Mouse (Mus musculus): Measurements from ENCODE around the gene Akap2. TPM values are rescaled to one million over a fixed set of nuclear protein-coding genes. Genes with fewer than 3 reads are reported as not detected.

Akap2 gene
- total and polyA plus RNA-seq, 3 experiments, result 1.7 to 7.2 TPM; not detected in 1

DNA sequence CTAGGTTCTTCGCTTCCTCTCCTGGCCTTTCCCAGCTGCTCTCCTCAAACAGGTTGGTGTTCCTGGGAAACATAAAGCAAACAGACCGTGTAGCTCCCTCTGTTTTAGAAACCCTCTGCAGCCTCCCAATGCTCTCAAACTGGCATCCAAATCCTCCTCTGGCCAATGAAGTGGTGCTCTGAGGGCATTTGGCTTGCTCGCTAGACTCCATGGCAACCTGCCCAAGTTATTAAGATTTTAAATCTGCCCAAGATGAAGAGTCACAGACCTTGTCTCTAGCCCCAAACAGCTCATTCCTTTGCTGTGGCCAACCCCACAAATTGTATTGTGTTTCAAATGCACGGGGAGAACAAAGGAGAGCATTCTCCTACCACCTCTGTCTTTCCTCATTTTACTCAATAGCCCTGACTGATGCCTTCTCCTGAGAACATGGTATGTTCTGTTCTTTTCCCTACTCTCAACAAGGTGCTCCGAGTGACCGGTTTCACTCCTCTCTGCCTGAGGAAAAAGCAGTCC, 207.2 kb downstream of the Akap2 start:
- Histone ChIP-seq H3K9ac (ENCODE audit: control insufficient read depth, low read depth, low read length, poor library complexity, severe bottlenecking) (no peak overlapping the region), H3K4me1 (ENCODE audit: control insufficient read depth in 1 of 2, insufficient read depth in 2 of 2, low read length in 2 of 2) (peaks cover 1 to 11% of the 10 kb centered on the region in 2 experiments; a peak in 3 of 4 replicates), H3K9me3 (replicated peaks; ENCODE audit: insufficient read depth, low read length) (no peaks in the 10 kb centered on the region), H3K27ac (ENCODE audit: control insufficient read depth, low read depth, low read length) (no peak overlapping the region), H3K36me3 (ENCODE audit: control insufficient read depth in 1 of 2, insufficient read depth in 2 of 2, low read length in 2 of 2) (peaks cover 0 to 15% of the 10 kb centered on the region in 2 experiments; a peak in 2 of 4 replicates), H3K27me3 (ENCODE audit: control insufficient read depth in 1 of 2, insufficient read depth in 2 of 2, low read length in 2 of 2) (no peaks in the 10 kb centered on the region; a peak in 1 of 4 replicates), H3K4me3 (ENCODE audit: control insufficient read depth in 1 of 2, insufficient read depth in 1 of 2, low read depth in 2 of 2, low read length in 2 of 2) (no peak overlapping the region), H3K79me2 (ENCODE audit: control insufficient read depth, insufficient read depth, low read length, poor library complexity) (no peaks in the 10 kb centered on the region)
- no peak for DNase-seq (ENCODE audit: low read depth, low spot score)
- TF ChIP-seq MXI1 (IDR thresholded peaks at IDR 0.05; ENCODE audit: low read depth, low read length) (no peak), JUND (IDR thresholded peaks at IDR 0.05; ENCODE audit: low read depth, low read length) (no peak), POLR2AphosphoS2 (IDR thresholded peaks at IDR 0.05; ENCODE audit: low read length) (no peak), TBP (IDR thresholded peaks at IDR 0.05; ENCODE audit: low read depth, low read length) (no peak), POLR2AphosphoS5 (IDR thresholded peaks at IDR 0.05; ENCODE audit: borderline replicate concordance, low read depth, low read length) (no peak), CTCF (IDR thresholded peaks at IDR 0.05 in 2 of 3, conservative IDR thresholded peaks at IDR 0.05 in 1 of 3; ENCODE audit: control insufficient read depth in 1 of 3, insufficient read depth in 1 of 3, low read depth in 2 of 3, low read length in 3 of 3, poor library complexity in 1 of 3, severe bottlenecking in 1 of 3) (no peak), ZMIZ1 (IDR thresholded peaks at IDR 0.05; ENCODE audit: low read depth, low read length) (no peak), SMC3 (IDR thresholded peaks at IDR 0.05; ENCODE audit: low read depth, low read length) (no peak), NRF1 (IDR thresholded peaks at IDR 0.05; ENCODE audit: insufficient read depth, low read depth, low read length, poor library complexity, severe bottlenecking) (no peak), E2F4 (IDR thresholded peaks at IDR 0.05; ENCODE audit: borderline replicate concordance, low read depth, low read length) (no peak), POLR2A (IDR thresholded peaks at IDR 0.05; ENCODE audit: control insufficient read depth in 1 of 2, insufficient read depth in 1 of 2, low read depth in 1 of 2, low read length in 2 of 2, poor library complexity in 1 of 2) (no peak)

DNA sequence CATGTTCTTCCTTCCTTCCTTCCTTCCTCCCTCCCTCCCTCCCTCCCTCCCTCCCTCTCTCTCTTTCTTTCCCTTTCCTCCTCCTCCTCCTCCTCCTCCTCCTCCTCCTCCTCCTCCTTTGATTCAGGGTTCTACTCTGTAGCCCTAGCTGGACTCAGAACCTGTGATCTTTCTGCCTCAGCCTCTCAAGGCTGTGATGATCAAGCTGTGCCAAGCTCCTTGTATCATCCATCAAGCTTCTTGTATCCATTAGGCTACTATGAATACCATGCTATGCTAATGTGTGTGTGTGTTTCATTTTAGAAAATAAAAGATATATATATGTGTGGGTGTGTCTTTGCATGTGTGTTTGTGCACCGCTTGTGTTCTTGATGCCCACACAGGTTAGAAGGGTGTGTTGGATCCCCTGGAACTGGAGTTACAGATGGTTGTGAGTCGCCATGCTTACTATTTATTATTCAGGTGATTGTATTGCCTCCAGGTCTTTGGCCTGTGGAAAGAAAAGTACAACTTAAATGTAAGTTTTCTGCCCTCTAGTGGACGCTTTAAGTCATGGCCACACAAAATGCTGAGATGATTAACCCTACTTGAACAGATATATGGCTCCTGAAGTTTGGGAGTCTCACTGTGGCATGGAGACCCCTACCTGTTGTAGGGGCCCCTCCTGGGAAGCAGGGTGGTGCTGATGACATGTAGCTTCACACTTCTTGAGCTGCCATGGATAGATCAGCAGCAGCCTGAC, 210.2 kb downstream of the Akap2 start:
- H3K9ac ChIP-seq (ENCODE audit: control insufficient read depth, low read depth, low read length, poor library complexity, severe bottlenecking), result peak overlapping the region; percentile 9; the same call in 1 of the 2 replicates
- no peaks in the 10 kb centered on the region for H3K9me3 ChIP-seq (replicated peaks; ENCODE audit: insufficient read depth, low read length)
- H3K36me3 ChIP-seq (ENCODE audit: control insufficient read depth in 1 of 2, insufficient read depth in 2 of 2, low read length in 2 of 2), result peaks cover 0 to 6% of the 10 kb centered on the region in 2 experiments; a peak in 1 of 4 replicates
- peaks cover 0 to 1% of the 10 kb centered on the region in 2 experiments; a peak in 2 of 4 replicates for H3K4me1 ChIP-seq (ENCODE audit: control insufficient read depth in 1 of 2, insufficient read depth in 2 of 2, low read length in 2 of 2)
- no peak overlapping the region for H3K27ac ChIP-seq (ENCODE audit: control insufficient read depth, low read depth, low read length)
- peak; percentile 76 for DNase-seq (ENCODE audit: low read depth, low spot score)
- TF ChIP-seq SMC3 (IDR thresholded peaks at IDR 0.05; ENCODE audit: low read depth, low read length), result peak; percentile 71
- no peak for TF ChIP-seq BHLHE40 (IDR thresholded peaks at IDR 0.05; ENCODE audit: borderline replicate concordance, low read depth, low read length)
- peak; percentile 48 for TF ChIP-seq ZC3H11A (IDR thresholded peaks at IDR 0.05; ENCODE audit: low read depth, low read length)
- no peak for TF ChIP-seq RCOR1 (IDR thresholded peaks at IDR 0.05; ENCODE audit: low read depth, low read length)
- peak in 2 of 3 experiments; percentile 75 to 78; a peak in 4 of 6 replicates for TF ChIP-seq CTCF (IDR thresholded peaks at IDR 0.05 in 2 of 3, conservative IDR thresholded peaks at IDR 0.05 in 1 of 3; ENCODE audit: control insufficient read depth in 1 of 3, insufficient read depth in 1 of 3, low read depth in 2 of 3, low read length in 3 of 3, poor library complexity in 1 of 3, severe bottlenecking in 1 of 3)
- no peak for TF ChIP-seq SIN3A (IDR thresholded peaks at IDR 0.05; ENCODE audit: low read length)
- no peak for TF ChIP-seq MAX (IDR thresholded peaks at IDR 0.05; ENCODE audit: low read length)
- TF ChIP-seq RAD21 (IDR thresholded peaks at IDR 0.05; ENCODE audit: low read depth, low read length), result peak; percentile 66
- H3K27me3 ChIP-seq (ENCODE audit: control insufficient read depth in 1 of 2, insufficient read depth in 2 of 2, low read length in 2 of 2), result no peaks in the 10 kb centered on the region; a peak in 1 of 4 replicates
- H3K79me2 ChIP-seq (ENCODE audit: control insufficient read depth, insufficient read depth, low read length, poor library complexity), result no peaks in the 10 kb centered on the region
- peak overlapping the region; percentile 52 to 55 for H3K4me3 ChIP-seq (ENCODE audit: control insufficient read depth in 1 of 2, insufficient read depth in 1 of 2, low read depth in 2 of 2, low read length in 2 of 2)
